Mouse (Mus musculus): ENCODE data around the gene Camta1.

The Camta1 gene

GRCm38 (mm10) chr4:151861806-151862739 is at the start of gene Camta1:
TSS of gene Camta1 (minus strand) at chr4:151861876.
- DNase-seq, result peak; percentile 100

- no peak for DNase-seq
Measured at GRCm38 (mm10) chr4:151908809-151909208, 47.1 kb upstream of the Camta1 start.

DNA sequence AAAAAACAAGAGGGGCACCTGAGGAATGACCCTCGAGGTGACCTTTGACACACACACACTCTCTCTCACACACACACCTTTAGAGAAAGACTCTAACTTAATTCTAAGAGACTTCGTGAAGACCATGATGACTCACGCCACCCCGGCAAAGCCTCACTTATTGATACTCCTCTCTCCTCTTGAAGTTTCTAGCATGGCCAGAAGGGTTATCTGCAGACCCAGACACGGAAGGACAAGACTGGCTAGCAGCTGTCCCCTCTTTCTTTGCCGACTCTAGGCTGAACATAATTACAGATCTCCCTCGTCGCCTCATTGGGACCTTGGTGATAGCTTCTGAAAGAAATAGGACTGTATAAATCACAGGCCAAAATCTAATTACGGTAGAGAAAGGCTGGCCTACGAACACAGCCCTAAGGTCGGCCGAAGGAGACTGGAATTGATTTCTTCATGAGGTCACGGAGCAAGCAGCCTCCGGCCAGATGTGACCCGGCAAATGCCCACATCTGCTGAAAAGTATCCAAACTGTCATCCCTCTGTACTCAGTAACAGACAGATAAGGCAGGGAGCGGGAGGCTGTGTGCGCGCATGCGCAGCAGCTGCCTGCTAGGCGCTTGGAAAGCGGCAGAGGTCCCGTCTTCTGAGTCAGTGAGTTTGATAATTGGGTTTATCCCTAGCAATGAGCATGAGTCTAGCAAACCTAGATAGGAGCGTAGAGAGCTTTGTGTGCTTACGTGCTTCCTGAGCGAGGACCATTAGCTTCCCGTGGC is 46.1 kb upstream of the Camta1 start:
- DNase-seq, result no peak

DNA sequence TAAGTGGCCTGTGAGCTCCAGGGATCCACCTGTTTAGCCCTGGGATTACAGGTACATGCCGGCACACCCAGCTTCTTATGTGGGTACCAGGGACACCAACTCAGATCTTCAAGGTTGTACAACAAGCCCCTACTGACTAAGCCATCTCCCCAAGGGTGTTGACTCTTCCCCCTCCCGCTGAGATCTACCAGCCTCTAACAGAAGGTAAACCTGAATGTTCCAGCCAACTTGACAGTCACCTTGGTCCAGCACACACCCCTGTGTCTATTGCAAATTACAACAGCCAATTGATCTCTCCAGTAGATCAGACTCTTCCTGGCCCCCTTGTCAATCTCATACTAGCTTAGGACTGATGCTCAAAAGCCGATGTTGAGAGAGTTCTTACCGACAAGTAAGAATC is 43.9 kb upstream of the Camta1 start:
- no peak for DNase-seq

- DNase-seq, result peak; percentile 42
Measured at GRCm38 (mm10) chr4:151904098-151904497, 42.4 kb upstream of the Camta1 start.

GRCm38 (mm10) chr4:151902689-151903241 is 41.1 kb upstream of the Camta1 start:
- DNase-seq, result peak; percentile 88

- no peak for DNase-seq
Measured at GRCm38 (mm10) chr4:151902046-151902688, 40.5 kb upstream of the Camta1 start.

- DNase-seq, result peak; percentile 52
Measured at GRCm38 (mm10) chr4:151901422-151901821, 39.7 kb upstream of the Camta1 start.

GRCm38 (mm10) chr4:151900735-151901134 is 39.1 kb upstream of the Camta1 start:
- no peak for DNase-seq

- DNase-seq, result no peak
Measured at GRCm38 (mm10) chr4:151899707-151900384, 38.2 kb upstream of the Camta1 start.

DNA sequence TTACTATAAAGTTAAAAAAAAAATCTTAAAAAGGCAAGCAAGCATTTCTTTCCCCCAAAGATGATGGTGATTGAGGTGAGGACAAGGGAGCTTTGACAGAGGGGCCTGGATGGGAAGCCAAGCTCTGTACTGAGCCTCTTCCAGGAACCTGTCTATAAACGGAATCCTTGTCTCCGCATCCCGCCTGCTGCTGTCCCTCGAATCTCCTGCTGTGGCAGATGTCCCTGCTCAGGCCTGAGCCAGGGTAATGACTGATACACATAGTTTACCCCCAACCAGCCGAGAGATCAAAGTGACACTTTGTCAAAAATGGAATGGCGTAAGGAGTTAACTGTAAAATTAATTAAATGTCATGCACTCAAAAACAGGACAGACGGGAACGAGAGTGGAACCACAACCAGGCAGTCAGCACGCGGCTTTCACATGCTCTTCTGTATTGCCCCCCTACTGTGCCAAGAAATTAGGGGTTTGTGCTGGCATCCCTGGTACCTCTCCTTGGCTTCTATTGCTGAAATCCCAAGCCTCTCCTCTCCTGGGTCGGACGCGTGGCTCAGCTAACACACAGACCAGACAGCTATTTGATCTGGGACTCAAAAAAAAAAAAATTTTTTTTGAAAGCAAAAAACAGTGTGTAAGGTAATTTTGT is 37.0 kb upstream of the Camta1 start:
- DNase-seq, result no peak

DNA sequence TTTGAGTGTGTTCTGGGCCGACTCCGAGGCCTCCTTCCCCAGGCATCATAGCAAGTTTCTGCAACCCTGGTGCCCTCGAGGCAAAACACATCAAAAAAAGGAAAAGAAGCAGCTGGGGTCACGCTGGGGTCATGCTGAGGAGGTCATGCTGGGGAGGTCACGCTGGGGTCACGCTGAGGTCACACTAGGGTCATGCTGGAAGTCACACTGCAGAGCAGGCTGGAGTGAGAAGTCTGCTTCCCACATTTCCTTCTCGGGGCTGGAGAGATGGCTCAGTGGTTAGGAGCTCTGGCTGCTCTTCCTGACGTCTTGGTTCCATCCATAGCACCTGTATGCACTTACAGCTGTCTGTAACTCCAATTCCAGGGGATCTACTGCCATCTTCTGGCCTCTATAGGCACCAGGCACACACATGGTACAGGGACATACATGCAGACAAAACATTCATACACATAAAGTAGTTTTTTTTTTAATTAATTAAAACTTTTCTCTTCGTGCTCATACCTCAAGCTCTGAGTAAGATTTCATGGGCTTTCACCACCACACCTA is 35.5 kb upstream of the Camta1 start:
- no peak for DNase-seq

GRCm38 (mm10) chr4:151895624-151896023 is 33.9 kb upstream of the Camta1 start:
- no peak for DNase-seq

DNA sequence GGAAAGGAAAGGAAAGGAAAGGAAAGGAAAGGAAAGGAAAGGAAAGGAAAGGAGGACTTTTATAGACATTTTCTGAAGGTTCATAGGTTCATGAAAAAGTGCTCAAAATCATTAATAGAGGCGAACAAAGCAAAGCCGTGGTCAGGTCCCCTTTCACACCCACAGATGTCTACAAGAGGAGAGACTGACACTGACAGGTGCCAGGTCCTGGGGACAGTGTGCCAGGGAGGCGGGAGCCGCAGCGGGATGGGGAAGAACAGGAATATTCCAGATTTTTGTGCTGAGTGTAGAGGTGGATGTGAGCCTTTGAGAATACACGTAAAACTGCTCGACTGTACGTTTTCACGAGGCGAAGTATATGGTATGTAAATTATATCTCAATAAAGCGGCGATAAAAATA is 33.2 kb upstream of the Camta1 start:
- no peak for DNase-seq

DNA sequence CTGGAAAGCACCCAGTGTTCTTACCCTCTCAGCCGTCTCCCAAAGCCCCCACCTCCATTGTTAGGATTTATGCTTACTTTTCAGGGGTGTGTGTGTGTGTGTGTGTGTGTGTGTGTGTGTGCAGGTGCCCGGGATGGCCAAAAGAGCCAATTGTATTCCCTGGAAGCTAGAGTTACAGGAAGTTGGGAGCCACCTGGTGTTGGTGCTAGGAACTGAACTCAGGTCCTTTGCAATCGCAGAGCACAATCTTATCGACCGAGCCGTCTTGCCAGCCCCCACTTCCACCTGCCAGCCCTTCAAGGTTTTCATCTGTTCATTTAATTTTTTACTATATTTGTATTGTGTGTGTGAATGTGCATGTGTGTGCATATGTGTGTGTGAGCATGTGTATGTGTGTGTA is 31.6 kb upstream of the Camta1 start:
- DNase-seq, result peak; percentile 17

DNA sequence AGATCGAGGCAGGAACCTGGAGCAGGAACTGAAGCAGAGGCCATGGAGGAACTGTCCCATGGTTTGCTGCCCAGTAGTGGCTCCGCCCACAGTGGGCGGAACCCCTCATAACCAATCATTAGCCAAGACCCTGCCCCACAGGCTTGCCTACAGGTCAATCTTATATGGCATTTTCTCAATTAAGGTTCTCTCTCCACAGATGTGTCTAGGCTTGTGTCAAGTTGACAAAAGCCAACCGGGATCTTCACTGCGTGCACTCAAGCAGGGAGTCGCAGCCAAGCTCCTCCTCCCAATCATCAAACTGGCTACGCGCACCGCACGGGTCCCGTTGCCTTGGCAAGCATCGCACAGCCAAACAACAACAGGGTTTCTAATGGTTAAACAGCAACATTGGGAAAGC is 19.9 kb upstream of the Camta1 start:
- no peak for DNase-seq

DNA sequence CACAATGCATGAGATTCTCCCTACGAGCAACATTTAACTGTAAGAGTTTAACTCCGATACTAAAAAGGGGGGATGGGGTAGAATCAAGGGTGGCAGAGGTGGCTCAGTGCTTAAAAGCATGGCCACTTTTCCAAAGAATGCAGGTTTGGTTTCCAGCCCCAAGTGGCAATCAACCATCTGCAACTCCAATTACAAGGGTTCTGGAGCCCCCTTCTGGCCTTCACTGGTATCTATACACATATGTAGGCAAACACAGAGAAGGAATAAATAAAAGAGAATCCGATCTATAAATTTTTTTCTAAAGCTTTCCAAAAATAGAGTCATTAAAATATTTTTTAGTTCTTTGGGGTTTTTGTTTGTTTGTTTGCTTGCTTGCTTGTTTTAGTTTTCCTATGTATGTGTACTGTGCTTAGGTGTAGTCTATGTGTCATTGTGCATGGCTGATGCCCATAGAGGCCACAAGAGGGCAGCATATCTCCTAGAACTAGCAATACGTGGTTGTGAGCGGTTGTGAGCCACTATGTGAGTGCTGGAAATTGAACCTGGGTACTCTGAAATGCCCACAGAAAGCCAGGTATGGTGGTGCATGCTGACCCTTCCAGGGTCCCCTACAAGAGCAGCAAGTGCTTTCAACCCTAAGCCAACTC is 18.5 kb upstream of the Camta1 start:
- no peak for DNase-seq

DNA sequence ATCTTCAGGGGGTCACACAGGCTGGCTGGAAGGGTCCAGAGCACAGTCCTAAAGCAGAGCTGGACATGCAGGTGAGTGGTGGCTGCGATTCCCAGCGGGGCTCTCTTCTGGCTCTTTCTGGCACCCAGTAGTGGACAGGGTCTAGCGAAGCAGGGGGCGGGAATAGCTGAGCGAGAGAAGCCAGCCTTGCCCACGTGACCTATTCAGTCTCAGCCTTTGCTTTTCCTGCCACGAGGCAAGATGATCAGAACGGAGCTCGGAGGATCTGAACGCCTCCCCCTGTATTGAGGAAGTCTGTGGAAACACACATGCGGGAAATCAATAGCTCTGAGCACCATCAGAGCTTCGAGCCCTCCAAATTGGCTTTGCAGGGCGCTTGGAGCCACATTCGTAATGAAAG is 14.7 kb upstream of the Camta1 start:
- no peak for DNase-seq

GRCm38 (mm10) chr4:151863511-151863910 is 1.8 kb upstream of the Camta1 start:
- DNase-seq, result no peak

DNA sequence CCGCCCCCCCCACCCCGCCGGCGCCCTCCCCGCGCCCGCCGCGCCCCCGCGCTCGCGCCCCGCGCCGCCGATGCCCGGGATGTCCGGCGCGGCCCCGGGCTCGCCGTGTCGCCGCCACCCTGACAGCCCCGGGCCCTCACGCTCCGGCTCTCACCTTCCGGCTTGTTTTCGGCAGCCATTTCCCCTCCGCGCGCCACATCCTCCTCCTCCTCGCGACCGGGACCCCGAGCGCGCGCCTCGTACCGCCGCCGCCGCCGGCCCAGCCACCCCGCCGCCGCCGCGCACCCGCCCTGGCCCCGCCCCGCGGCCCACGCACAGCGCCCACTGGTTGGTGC is 238 bp downstream of the Camta1 start:
- no peak for DNase-seq

All from kidney, adult 9 months (tissue).